Mouse (Mus musculus): ENCODE measurements at regions not wholly inside any gene's neighbourhood (a gene's known extent, or its start where the extent isn't known, plus 50 kb on each side); places are given as distances from the start of the nearest gene placed in this dataset.

- H3K27me3 ChIP-seq (replicated peaks; ENCODE audit: control insufficient read depth, insufficient read depth, low read length) = no peaks in the 10 kb centered on the region
- H3K4me1 ChIP-seq (ENCODE audit: control insufficient read depth, insufficient read depth, low read length) = 0 out of 2 replicates have a peak, but pooled peaks cover 3% of the 10 kb centered on the region
- ATAC-seq = no peak
- H3K9ac ChIP-seq (ENCODE audit: low read depth, low read length) = no peak overlapping the region
- 81% methylated on average over 10 of the region's 10 CpGs for WGBS
- H3K27ac ChIP-seq (ENCODE audit: low read length) = no peak overlapping the region
- no peaks in the 10 kb centered on the region for H3K9me3 ChIP-seq (ENCODE audit: control insufficient read depth, low read length)
- H3K36me3 ChIP-seq (ENCODE audit: control insufficient read depth, insufficient read depth, low read length) = no peaks in the 10 kb centered on the region
- H3K4me2 ChIP-seq (ENCODE audit: low read depth, low read length) = no peak overlapping the region
- H3K4me3 ChIP-seq (ENCODE audit: low read length) = no peak overlapping the region
Observed at GRCm38 (mm10) chr13:101092743-101093131, 259.5 kb upstream of the Slc30a5 start.

- Histone ChIP-seq H3K27ac (ENCODE audit: low read length) (no peak overlapping the region), H3K27me3 (replicated peaks; ENCODE audit: control insufficient read depth, insufficient read depth, low read length) (no peaks in the 10 kb centered on the region), H3K9ac (ENCODE audit: low read depth, low read length) (no peak overlapping the region), H3K36me3 (ENCODE audit: control insufficient read depth, insufficient read depth, low read length) (no peaks in the 10 kb centered on the region), H3K4me2 (ENCODE audit: low read depth, low read length) (no peak overlapping the region), H3K4me3 (ENCODE audit: low read length) (no peak overlapping the region), H3K9me3 (ENCODE audit: control insufficient read depth, low read length) (no peaks in the 10 kb centered on the region), H3K4me1 (ENCODE audit: control insufficient read depth, insufficient read depth, low read length) (0 out of 2 replicates have a peak, but pooled peaks cover 3% of the 10 kb centered on the region)
- ATAC-seq = no peak
- 85% methylated on average over 18 of the region's 18 CpGs for WGBS
Observed at GRCm38 (mm10) chr13:101092033-101092742, 259.0 kb upstream of the Slc30a5 start.

GRCm38 (mm10) chr13:101085182-101085581 lies 252.0 kb upstream of the Slc30a5 start:
- no peak overlapping the region for H3K4me3 ChIP-seq (ENCODE audit: low read length)
- no peaks in the 10 kb centered on the region for H3K27me3 ChIP-seq (replicated peaks; ENCODE audit: control insufficient read depth, insufficient read depth, low read length)
- no peak overlapping the region for H3K27ac ChIP-seq (ENCODE audit: low read length)

GRCm38 (mm10) chr13:101084193-101084592 lies 251.0 kb upstream of the Slc30a5 start:
- Histone ChIP-seq H3K27ac (ENCODE audit: low read length) (no peak overlapping the region), H3K36me3 (ENCODE audit: control insufficient read depth, insufficient read depth, low read length) (no peaks in the 10 kb centered on the region), H3K9ac (ENCODE audit: low read depth, low read length) (no peak overlapping the region), H3K4me2 (ENCODE audit: low read depth, low read length) (no peak overlapping the region), H3K9me3 (ENCODE audit: control insufficient read depth, low read length) (no peaks in the 10 kb centered on the region), H3K4me3 (ENCODE audit: low read length) (no peak overlapping the region), H3K27me3 (replicated peaks; ENCODE audit: control insufficient read depth, insufficient read depth, low read length) (no peaks in the 10 kb centered on the region), H3K4me1 (ENCODE audit: control insufficient read depth, insufficient read depth, low read length) (no peaks in the 10 kb centered on the region)
- ATAC-seq = no peak
- 93% methylated on average over 5 of the region's 5 CpGs for WGBS

More at GRCm38 (mm10) chr13:101085182-101085581, 252.0 kb upstream of the Slc30a5 start:
- Histone ChIP-seq H3K9ac (ENCODE audit: low read depth, low read length) (no peak overlapping the region), H3K36me3 (ENCODE audit: control insufficient read depth, insufficient read depth, low read length) (no peaks in the 10 kb centered on the region), H3K9me3 (ENCODE audit: control insufficient read depth, low read length) (no peaks in the 10 kb centered on the region), H3K4me1 (ENCODE audit: control insufficient read depth, insufficient read depth, low read length) (no peaks in the 10 kb centered on the region), H3K4me2 (ENCODE audit: low read depth, low read length) (no peak overlapping the region)
- no peak for ATAC-seq

GRCm38 (mm10) chr13:101083416-101083815 lies 250.2 kb upstream of the Slc30a5 start:
- Histone ChIP-seq H3K27me3 (replicated peaks; ENCODE audit: control insufficient read depth, insufficient read depth, low read length) (no peaks in the 10 kb centered on the region), H3K4me2 (ENCODE audit: low read depth, low read length) (no peak overlapping the region), H3K36me3 (ENCODE audit: control insufficient read depth, insufficient read depth, low read length) (no peaks in the 10 kb centered on the region), H3K27ac (ENCODE audit: low read length) (no peak overlapping the region), H3K4me3 (ENCODE audit: low read length) (no peak overlapping the region), H3K9me3 (ENCODE audit: control insufficient read depth, low read length) (no peaks in the 10 kb centered on the region), H3K4me1 (ENCODE audit: control insufficient read depth, insufficient read depth, low read length) (no peaks in the 10 kb centered on the region), H3K9ac (ENCODE audit: low read depth, low read length) (no peak overlapping the region)
- 41% methylated on average over 1 of the region's 1 CpGs for WGBS
- ATAC-seq = no peak

- H3K27ac ChIP-seq (ENCODE audit: low read length) = no peak overlapping the region
- H3K4me2 ChIP-seq (ENCODE audit: low read depth, low read length) = no peak overlapping the region
- ATAC-seq = no peak
- H3K36me3 ChIP-seq (ENCODE audit: control insufficient read depth, insufficient read depth, low read length) = no peaks in the 10 kb centered on the region
- H3K9ac ChIP-seq (ENCODE audit: low read depth, low read length) = no peak overlapping the region
- H3K4me1 ChIP-seq (ENCODE audit: control insufficient read depth, insufficient read depth, low read length) = no peaks in the 10 kb centered on the region
- H3K4me3 ChIP-seq (ENCODE audit: low read length) = no peak overlapping the region
- no peaks in the 10 kb centered on the region for H3K27me3 ChIP-seq (replicated peaks; ENCODE audit: control insufficient read depth, insufficient read depth, low read length)
- WGBS = 64% methylated on average over 6 of the region's 6 CpGs
- no peaks in the 10 kb centered on the region for H3K9me3 ChIP-seq (ENCODE audit: control insufficient read depth, low read length)
Observed at GRCm38 (mm10) chr13:101068489-101068888, 235.3 kb upstream of the Slc30a5 start.

- H3K4me2 ChIP-seq (ENCODE audit: low read depth, low read length) = no peak overlapping the region
- no peak overlapping the region for H3K9ac ChIP-seq (ENCODE audit: low read depth, low read length)
- H3K27me3 ChIP-seq (replicated peaks; ENCODE audit: control insufficient read depth, insufficient read depth, low read length) = no peaks in the 10 kb centered on the region
- 51% methylated on average over 8 of the region's 8 CpGs for WGBS
- no peaks in the 10 kb centered on the region for H3K36me3 ChIP-seq (ENCODE audit: control insufficient read depth, insufficient read depth, low read length)
- ATAC-seq = no peak
- H3K4me1 ChIP-seq (ENCODE audit: control insufficient read depth, insufficient read depth, low read length) = no peaks in the 10 kb centered on the region
- no peak overlapping the region for H3K4me3 ChIP-seq (ENCODE audit: low read length)
- no peak overlapping the region for H3K27ac ChIP-seq (ENCODE audit: low read length)
- no peaks in the 10 kb centered on the region for H3K9me3 ChIP-seq (ENCODE audit: control insufficient read depth, low read length)
Observed at GRCm38 (mm10) chr13:101062582-101062981, 229.4 kb upstream of the Slc30a5 start.

- 76% methylated on average over 15 of the region's 15 CpGs for WGBS
- ATAC-seq = no peak
Observed at GRCm38 (mm10) chr13:101061233-101062144, 228.3 kb upstream of the Slc30a5 start.

GRCm38 (mm10) chr13:101049511-101049910 lies 216.3 kb upstream of the Slc30a5 start:
- Histone ChIP-seq H3K27ac (ENCODE audit: low read length) (no peak overlapping the region), H3K27me3 (replicated peaks; ENCODE audit: control insufficient read depth, insufficient read depth, low read length) (no peaks in the 10 kb centered on the region), H3K4me2 (ENCODE audit: low read depth, low read length) (no peak overlapping the region), H3K4me3 (ENCODE audit: low read length) (no peak overlapping the region), H3K4me1 (ENCODE audit: control insufficient read depth, insufficient read depth, low read length) (no peaks in the 10 kb centered on the region), H3K9ac (ENCODE audit: low read depth, low read length) (no peak overlapping the region), H3K36me3 (ENCODE audit: control insufficient read depth, insufficient read depth, low read length) (no peaks in the 10 kb centered on the region), H3K9me3 (ENCODE audit: control insufficient read depth, low read length) (no peaks in the 10 kb centered on the region)
- ATAC-seq = no peak
- 82% methylated on average over 1 of the region's 1 CpGs for whole genome bisulfite sequencing

More at GRCm38 (mm10) chr13:101061233-101062144, 228.3 kb upstream of the Slc30a5 start:
- no peaks in the 10 kb centered on the region for H3K27me3 ChIP-seq (replicated peaks; ENCODE audit: control insufficient read depth, insufficient read depth, low read length)
- no peak overlapping the region for H3K4me2 ChIP-seq (ENCODE audit: low read depth, low read length)
- H3K9ac ChIP-seq (ENCODE audit: low read depth, low read length) = no peak overlapping the region
- H3K9me3 ChIP-seq (ENCODE audit: control insufficient read depth, low read length) = no peaks in the 10 kb centered on the region
- no peak overlapping the region for H3K4me3 ChIP-seq (ENCODE audit: low read length)
- no peaks in the 10 kb centered on the region for H3K4me1 ChIP-seq (ENCODE audit: control insufficient read depth, insufficient read depth, low read length)
- no peak overlapping the region for H3K27ac ChIP-seq (ENCODE audit: low read length)
- H3K36me3 ChIP-seq (ENCODE audit: control insufficient read depth, insufficient read depth, low read length) = no peaks in the 10 kb centered on the region

Measured in intestine, embryonic 16.5 days (tissue).